Mouse (Mus musculus) megakaryocyte, embryonic 14.5 days (primary cell): ENCODE measurements around the gene Erg28.

Experiments used
- FLI1 ChIP-seq: IDR thresholded peaks from 2 replicates; pipeline ENCODE4 v1.6.1; 2012; ENCODE audit warnings: low read length, inconsistent platforms, mixed read lengths
- GATA1 ChIP-seq: IDR thresholded peaks from 3 replicates; pipeline ENCODE4 v1.6.1; 2012; ENCODE audit warnings: mixed read lengths, low read length, inconsistent platforms, borderline replicate concordance

GRCm38 (mm10) chr12:85792821-85793346 is 31.5 kb downstream of the Erg28 start:
- TF ChIP-seq GATA1 (no peak), FLI1 (no peak)
